Mouse (Mus musculus) left cerebral cortex, postnatal 10 days (tissue): Measurements from ENCODE around the gene Prdm15. TPM values are rescaled to one million over a fixed set of nuclear protein-coding genes. Genes with fewer than 3 reads are reported as not detected.

Experiments
- DNase-seq, 2 experiments: peaks; one replicate each; pipeline ENCODE4 v3.0.0; 2021 to 2022; ENCODE audit warnings: low spot score in 2 of 2, mixed read lengths in 1 of 2; ENCODE audit errors: extremely low spot score in 1 of 2
- intact Hi-C: fragments of 180-260 bp; cut with DNase I; formaldehyde crosslinking; loops from one replicate; pipeline ENCODE4 v1.15.1; 2025
- microRNA-seq: library from miRNA; unstranded; fragments of <30 nt; microRNA quantifications from one replicate; pipeline ENCODE4 v1.2.0, GENCODE M21; 2022
- total RNA-seq, 2 experiments: library from RNA; stranded (reverse); gene quantifications; 2 replicates each; pipeline ENCODE4 v1.2.3; 2021

The Prdm15 gene
- total RNA-seq, 2 experiments from 2014 or later, result 19.2 to 20.6 TPM

- intact Hi-C loops, result no loop called here
- peak in 1 of 2 experiments; percentile 31 for DNase-seq
These were observed 88.3 kb downstream of the Prdm15 start, which contains the start of gene Ripk4 for GRCm38 (mm10) chr16:97763061-97763989. Gene Ripk4, minus strand, starts transcription at chr16:97763787.

- DNase-seq, result no peak
- intact Hi-C loops, result no loop called here
These were observed 89.9 kb downstream of the Prdm15 start for GRCm38 (mm10) chr16:97761782-97762181.

GRCm38 (mm10) chr16:97759681-97760080, 92.0 kb downstream of the Prdm15 start:
- DNase-seq, result no peak
- intact Hi-C loops, result no loop called here

- DNase-seq, result no peak
- intact Hi-C loops, result no loop called here
These were observed 93.4 kb downstream of the Prdm15 start for GRCm38 (mm10) chr16:97758288-97758687.

- no peak for DNase-seq
- intact Hi-C loops, result no loop called here
These were observed 95.2 kb downstream of the Prdm15 start for GRCm38 (mm10) chr16:97756460-97756859.

- DNase-seq, result no peak
- intact Hi-C loops, result no loop called here
These were observed 99.2 kb downstream of the Prdm15 start for GRCm38 (mm10) chr16:97752316-97752941.

GRCm38 (mm10) chr16:97751884-97752283, 99.8 kb downstream of the Prdm15 start:
- intact Hi-C loops, result no loop called here
- no peak for DNase-seq

- intact Hi-C loops, result no loop called here
- no peak for DNase-seq
These were observed 103.2 kb downstream of the Prdm15 start for GRCm38 (mm10) chr16:97748421-97748820.

Small RNA genes lying within 50 kb of the gene (microRNA-seq; reads per million reads assigned to microRNA genes)
- not detected for gene Mir6964

Other genes with a start within 250 kb of the Prdm15 start
- under 1 TPM in 1 of 2 experiments, not detected in 1; 0.75 TPM for gene Tmprss2, start 240.7 kb downstream of the Prdm15 start, total RNA-seq
- gene Ripk4, start 88.1 kb downstream of the Prdm15 start, total RNA-seq, result under 1 TPM in 1 of 2 experiments, not detected in 1; 0.30 TPM
- gene C2cd2, start 110.7 kb upstream of the Prdm15 start, total RNA-seq, result 10 to 100 TPM; 17.5 to 26.6 TPM
- gene Zbtb21, start 110.8 kb upstream of the Prdm15 start, total RNA-seq, result 10 to 100 TPM; 22.6 to 25.7 TPM
- 10 to 100 TPM; 24.8 to 32.8 TPM for gene B230307C23Rik, start 145.5 kb upstream of the Prdm15 start, total RNA-seq
- gene A630089N07Rik, start 230.6 kb upstream of the Prdm15 start, total RNA-seq, result 1 to 10 TPM; 7.2 to 8.2 TPM